Mouse (Mus musculus): ENCODE measurements around the gene Olfr1184. TPM values are rescaled to one million over a fixed set of nuclear protein-coding genes. Genes with fewer than 3 reads are reported as not detected.
"Not testable (repeated sequence)": the region's sequence is repeated elsewhere in the genome, so short reads cannot be mapped to it uniquely, and the experiment has no call there.

Olfr1184 gene
- not detected in 2 replicates for polyA plus RNA-seq (2015; fragmentation: Nextera tagmentation; extraction: Ambion mirVana)

DNA sequence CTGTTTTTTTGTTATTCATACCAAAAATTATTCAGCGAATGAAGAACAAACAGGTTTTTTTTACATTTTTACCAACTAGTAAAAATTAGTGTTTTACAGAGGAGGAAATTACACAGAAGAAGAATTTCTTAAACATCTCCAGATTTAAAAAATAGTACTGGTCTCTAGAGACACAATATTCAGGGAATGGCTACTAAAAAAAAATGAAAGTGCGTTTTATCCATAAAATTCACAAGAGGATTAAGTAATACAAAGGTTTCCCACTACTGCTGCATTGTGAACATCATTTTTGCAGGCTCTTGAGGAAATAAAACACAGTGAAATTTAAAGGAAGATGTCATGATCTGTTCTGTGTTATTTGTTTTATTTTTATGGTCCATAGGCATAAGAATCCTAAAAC lies at the start of gene Olfr1184:
TSS of gene Olfr1184 (plus strand) at position 301 of the 400 bp plus-strand sequence.
- WGBS, result 93% methylated on average over 2 of the region's 2 CpGs

GRCm38 (mm10) chr2:88449031-88449430 lies 34.4 kb upstream of the Olfr1184 start, which contains the start of gene Gm13757:
Gene Gm13757 (minus strand): TSS chr2:88449131.
- H3K27me3 ChIP-seq (replicated peaks; ENCODE audit: control insufficient read depth, insufficient read depth, low read length), result no peaks in the 10 kb centered on the region
- 95% methylated on average over 1 of the region's 1 CpGs for WGBS
- no peak within 1 kb of the TSS for H3K4me2 ChIP-seq (ENCODE audit: low read length)
- H3K9ac ChIP-seq (ENCODE audit: low read depth, low read length), result no peak within 1 kb of the TSS
- H3K4me1 ChIP-seq (ENCODE audit: control insufficient read depth, insufficient read depth, low read depth, low read length), result no peaks in the 10 kb centered on the region
- no peak within 1 kb of the TSS for H3K4me3 ChIP-seq (ENCODE audit: low read length)
- no peaks in the 10 kb centered on the region for H3K9me3 ChIP-seq (ENCODE audit: control insufficient read depth, low read length)
- no peak for ATAC-seq
- H3K36me3 ChIP-seq (ENCODE audit: control insufficient read depth, insufficient read depth, low read length), result no peaks in the 10 kb centered on the region
- H3K27ac ChIP-seq (ENCODE audit: low read depth, low read length), result no peak within 1 kb of the TSS

More for the DNA sequence above, at the start of gene Olfr1184:
- Histone ChIP-seq H3K36me3 (ENCODE audit: control insufficient read depth, insufficient read depth, low read length) (no peaks in the 10 kb centered on the region), H3K9me3 (ENCODE audit: control insufficient read depth, low read length) (no peaks in the 10 kb centered on the region), H3K4me3 (ENCODE audit: low read length) (no peak within 1 kb of the TSS), H3K27me3 (replicated peaks; ENCODE audit: control insufficient read depth, insufficient read depth, low read length) (no peaks in the 10 kb centered on the region), H3K27ac (ENCODE audit: low read depth, low read length) (no peak within 1 kb of the TSS), H3K4me1 (ENCODE audit: control insufficient read depth, insufficient read depth, low read depth, low read length) (no peaks in the 10 kb centered on the region), H3K9ac (ENCODE audit: low read depth, low read length) (no peak within 1 kb of the TSS), H3K4me2 (ENCODE audit: low read length) (no peak within 1 kb of the TSS)
- no peak for ATAC-seq

DNA sequence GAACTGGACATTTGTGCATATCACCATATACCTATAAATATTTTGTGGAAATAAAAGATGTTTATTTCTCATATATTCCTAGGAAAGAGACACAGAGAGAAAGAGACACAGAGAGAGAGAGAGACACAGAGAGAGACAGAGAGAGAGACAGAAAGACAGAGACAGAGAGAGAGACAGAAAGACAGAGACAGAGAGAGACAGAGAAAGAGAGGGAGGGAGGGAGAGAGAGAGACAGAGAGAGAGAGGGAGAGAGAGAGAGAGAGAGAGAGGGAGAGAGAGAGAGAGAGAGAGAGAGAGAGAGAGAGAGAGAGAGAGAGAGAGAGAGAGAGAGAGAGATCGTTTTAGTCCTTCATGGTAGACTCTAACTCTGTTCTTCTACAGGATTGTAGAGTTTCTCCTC lies 28.8 kb upstream of the Olfr1184 start, which contains the start of gene Olfr1183:
TSS of gene Olfr1183 (plus strand) at position 301 of the 400 bp plus-strand sequence.
- H3K27ac ChIP-seq (ENCODE audit: low read depth, low read length); H3K36me3 ChIP-seq (ENCODE audit: control insufficient read depth, insufficient read depth, low read length); H3K27me3 ChIP-seq (replicated peaks; ENCODE audit: control insufficient read depth, insufficient read depth, low read length); ATAC-seq; H3K4me1 ChIP-seq (ENCODE audit: control insufficient read depth, insufficient read depth, low read depth, low read length); H3K9ac ChIP-seq (ENCODE audit: low read depth, low read length); H3K9me3 ChIP-seq (ENCODE audit: control insufficient read depth, low read length); H3K4me2 ChIP-seq (ENCODE audit: low read length); H3K4me3 ChIP-seq (ENCODE audit: low read length): not testable (repeated sequence)
- 68% methylated on average over 1 of the region's 1 CpGs for WGBS

DNA sequence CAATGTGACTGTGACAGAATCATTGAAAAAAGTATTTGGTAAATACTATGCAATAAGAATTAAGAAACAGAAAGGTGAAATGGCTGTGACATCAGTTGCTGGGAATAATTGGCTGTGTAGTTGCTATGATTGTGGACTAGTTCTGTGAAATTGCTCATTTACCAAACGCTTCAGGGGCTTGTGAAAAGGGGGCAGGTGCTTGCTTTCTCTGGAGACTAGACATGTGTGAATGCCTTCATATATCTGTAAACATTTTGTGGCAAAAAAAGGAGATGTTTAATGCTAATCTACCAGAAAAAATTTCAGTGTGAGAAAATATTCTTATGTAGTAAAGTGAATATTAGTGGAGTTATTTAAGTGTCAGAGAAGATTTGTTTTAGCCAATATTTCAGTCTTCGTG lies 9.6 kb downstream of the Olfr1184 start, which contains the start of gene Olfr1185-ps1:
TSS of gene Olfr1185-ps1 (plus strand) at position 301 of the 400 bp plus-strand sequence.
- Histone ChIP-seq H3K4me3 (ENCODE audit: low read length) (no peak within 1 kb of the TSS), H3K4me2 (ENCODE audit: low read length) (no peak within 1 kb of the TSS), H3K27me3 (replicated peaks; ENCODE audit: control insufficient read depth, insufficient read depth, low read length) (no peaks in the 10 kb centered on the region), H3K9me3 (ENCODE audit: control insufficient read depth, low read length) (no peaks in the 10 kb centered on the region), H3K4me1 (ENCODE audit: control insufficient read depth, insufficient read depth, low read depth, low read length) (no peaks in the 10 kb centered on the region), H3K27ac (ENCODE audit: low read depth, low read length) (no peak within 1 kb of the TSS), H3K9ac (ENCODE audit: low read depth, low read length) (no peak within 1 kb of the TSS), H3K36me3 (ENCODE audit: control insufficient read depth, insufficient read depth, low read length) (no peaks in the 10 kb centered on the region)
- WGBS, result 72% methylated on average over 2 of the region's 2 CpGs
- ATAC-seq, result no peak

GRCm38 (mm10) chr2:88518251-88518650 lies 34.9 kb downstream of the Olfr1184 start, which contains the start of gene Olfr1186:
Gene Olfr1186 (plus strand): TSS chr2:88518551.
- no peak within 1 kb of the TSS for H3K4me2 ChIP-seq (ENCODE audit: low read length)
- 85% methylated on average over 2 of the region's 2 CpGs for WGBS
- no peak within 1 kb of the TSS for H3K9ac ChIP-seq (ENCODE audit: low read depth, low read length)

DNA sequence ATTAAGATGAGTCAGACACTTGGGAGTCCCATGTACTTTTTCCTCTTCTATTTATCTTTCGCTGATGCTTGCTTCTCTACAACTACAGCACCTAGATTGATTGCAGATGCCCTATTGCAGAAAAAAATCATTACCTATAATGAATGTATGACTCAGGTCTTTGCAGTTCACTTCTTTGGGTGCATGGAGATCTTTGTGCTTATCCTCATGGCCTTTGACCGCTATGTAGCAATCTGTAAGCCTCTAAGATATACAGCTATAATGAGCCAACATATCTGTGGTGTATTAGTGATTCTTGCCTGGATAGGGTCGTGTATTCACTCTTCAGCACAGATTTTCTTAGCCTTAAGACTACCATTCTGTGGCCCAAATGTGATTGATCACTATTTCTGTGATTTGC lies 42.3 kb downstream of the Olfr1184 start:
- H3K4me2 ChIP-seq (ENCODE audit: low read length), result no peak overlapping the region
- no peak for ATAC-seq
- WGBS, result 77% methylated on average over 3 of the region's 3 CpGs
- no peaks in the 10 kb centered on the region for H3K36me3 ChIP-seq (ENCODE audit: control insufficient read depth, insufficient read depth, low read length)
- H3K9ac ChIP-seq (ENCODE audit: low read depth, low read length), result no peak overlapping the region
- no peaks in the 10 kb centered on the region for H3K4me1 ChIP-seq (ENCODE audit: control insufficient read depth, insufficient read depth, low read depth, low read length)
- H3K27me3 ChIP-seq (replicated peaks; ENCODE audit: control insufficient read depth, insufficient read depth, low read length), result no peaks in the 10 kb centered on the region
- no peaks in the 10 kb centered on the region for H3K9me3 ChIP-seq (ENCODE audit: control insufficient read depth, low read length)
- H3K27ac ChIP-seq (ENCODE audit: low read depth, low read length), result no peak overlapping the region
- H3K4me3 ChIP-seq (ENCODE audit: low read length), result no peak overlapping the region

More at GRCm38 (mm10) chr2:88518251-88518650, 34.9 kb downstream of the Olfr1184 start, which contains the start of gene Olfr1186:
- Histone ChIP-seq H3K36me3 (ENCODE audit: control insufficient read depth, insufficient read depth, low read length) (no peaks in the 10 kb centered on the region), H3K27me3 (replicated peaks; ENCODE audit: control insufficient read depth, insufficient read depth, low read length) (no peaks in the 10 kb centered on the region), H3K9me3 (ENCODE audit: control insufficient read depth, low read length) (no peaks in the 10 kb centered on the region), H3K27ac (ENCODE audit: low read depth, low read length) (no peak within 1 kb of the TSS), H3K4me3 (ENCODE audit: low read length) (no peak within 1 kb of the TSS), H3K4me1 (ENCODE audit: control insufficient read depth, insufficient read depth, low read depth, low read length) (no peaks in the 10 kb centered on the region)
- no peak for ATAC-seq

Other genes with a start within 250 kb of the Olfr1184 start
- gene Olfr1173, start 203.7 kb upstream of the Olfr1184 start, polyA plus RNA-seq (2015; fragmentation: Nextera tagmentation; extraction: Ambion mirVana), result not detected in 2 replicates
- not detected in 2 replicates for gene Olfr1174-ps, start 168.5 kb upstream of the Olfr1184 start, polyA plus RNA-seq (2015; fragmentation: Nextera tagmentation; extraction: Ambion mirVana)
- not detected in 2 replicates for gene Olfr1175-ps, start 156.4 kb upstream of the Olfr1184 start, polyA plus RNA-seq (2015; fragmentation: Nextera tagmentation; extraction: Ambion mirVana)
- not detected in 2 replicates for gene Olfr1176, start 146.9 kb upstream of the Olfr1184 start, polyA plus RNA-seq (2015; fragmentation: Nextera tagmentation; extraction: Ambion mirVana)
- gene Olfr1177-ps, start 137.1 kb upstream of the Olfr1184 start, polyA plus RNA-seq (2015; fragmentation: Nextera tagmentation; extraction: Ambion mirVana), result not detected in 2 replicates
- gene Olfr1178, start 96.5 kb upstream of the Olfr1184 start, polyA plus RNA-seq (2015; fragmentation: Nextera tagmentation; extraction: Ambion mirVana), result not detected in 2 replicates
- not detected in 2 replicates for gene Olfr1179, start 77.1 kb upstream of the Olfr1184 start, polyA plus RNA-seq (2015; fragmentation: Nextera tagmentation; extraction: Ambion mirVana)
- not detected in 2 replicates for gene Olfr1180, start 64.4 kb upstream of the Olfr1184 start, polyA plus RNA-seq (2015; fragmentation: Nextera tagmentation; extraction: Ambion mirVana)
- not detected in 2 replicates for gene Olfr1181, start 57.4 kb upstream of the Olfr1184 start, polyA plus RNA-seq (2015; fragmentation: Nextera tagmentation; extraction: Ambion mirVana)
- not detected in 2 replicates for gene Gm13757, start 34.5 kb upstream of the Olfr1184 start, polyA plus RNA-seq (2015; fragmentation: Nextera tagmentation; extraction: Ambion mirVana)
- not detected in 2 replicates for gene Olfr1183, start 28.7 kb upstream of the Olfr1184 start, polyA plus RNA-seq (2015; fragmentation: Nextera tagmentation; extraction: Ambion mirVana)
- not detected in 2 replicates for gene Olfr1185-ps1, start 9.7 kb downstream of the Olfr1184 start, polyA plus RNA-seq (2015; fragmentation: Nextera tagmentation; extraction: Ambion mirVana)
- gene Olfr1186, start 35.0 kb downstream of the Olfr1184 start, polyA plus RNA-seq (2015; fragmentation: Nextera tagmentation; extraction: Ambion mirVana), result not detected in 2 replicates
- gene Olfr1188, start 73.3 kb downstream of the Olfr1184 start, polyA plus RNA-seq (2015; fragmentation: Nextera tagmentation; extraction: Ambion mirVana), result not detected in 2 replicates
- gene Olfr1189, start 102.9 kb downstream of the Olfr1184 start, polyA plus RNA-seq (2015; fragmentation: Nextera tagmentation; extraction: Ambion mirVana), result not detected in 2 replicates
- gene Olfr1191-ps1, start 156.9 kb downstream of the Olfr1184 start, polyA plus RNA-seq (2015; fragmentation: Nextera tagmentation; extraction: Ambion mirVana), result not detected in 2 replicates
- not detected in 2 replicates for gene Olfr1192-ps1, start 164.9 kb downstream of the Olfr1184 start, polyA plus RNA-seq (2015; fragmentation: Nextera tagmentation; extraction: Ambion mirVana)
- not detected in 2 replicates for gene Olfr1193, start 192.0 kb downstream of the Olfr1184 start, polyA plus RNA-seq (2015; fragmentation: Nextera tagmentation; extraction: Ambion mirVana)
- not detected in 2 replicates for gene Olfr1195, start 205.6 kb downstream of the Olfr1184 start, polyA plus RNA-seq (2015; fragmentation: Nextera tagmentation; extraction: Ambion mirVana)
- not detected in 2 replicates for gene Olfr1196, start 221.0 kb downstream of the Olfr1184 start, polyA plus RNA-seq (2015; fragmentation: Nextera tagmentation; extraction: Ambion mirVana)
- gene Olfr1197, start 248.8 kb downstream of the Olfr1184 start, polyA plus RNA-seq (2015; fragmentation: Nextera tagmentation; extraction: Ambion mirVana), result not detected in 2 replicates